Mouse (Mus musculus) heart, embryonic 16.5 days (tissue): ENCODE data around the gene Hydin. TPM values are rescaled to one million over a fixed set of nuclear protein-coding genes. Genes with fewer than 3 reads are reported as not detected.

Experiments
- ATAC-seq: fragments of 200-750 bp; cut with Nextera tagmentation; replicated peaks from 2 replicates; pipeline ENCODE4 v1.8.0; 2017; ENCODE audit warnings: moderate number of reproducible peaks; ENCODE audit not compliant: insufficient read depth, low FRiP score; ENCODE audit errors: extremely low read depth
- H3K27ac ChIP-seq: fragments of 300-500 bp; sonication (generic); 2 replicates; pipeline ENCODE4 v1.5.1; 2014; ENCODE audit warnings: mild to moderate bottlenecking, low read length, control low read depth, moderate library complexity
- H3K27me3 ChIP-seq: fragments of 300-500 bp; sonication (generic); 2 replicates; pipeline ENCODE4 v1.6.1; 2014; ENCODE audit warnings: low read length, mixed read lengths; ENCODE audit not compliant: control insufficient read depth, insufficient read depth
- H3K36me3 ChIP-seq: fragments of 300-500 bp; sonication (generic); 2 replicates; pipeline ENCODE4 v1.6.1; 2014; ENCODE audit not compliant: control insufficient read depth, insufficient read depth
- H3K4me1 ChIP-seq: fragments of 300-500 bp; sonication (generic); 2 replicates; pipeline ENCODE4 v1.6.1; 2014; ENCODE audit warnings: low read length, mixed read lengths; ENCODE audit not compliant: control insufficient read depth, insufficient read depth
- H3K4me2 ChIP-seq: fragments of 300-500 bp; sonication (generic); 2 replicates; pipeline ENCODE4 v1.6.1; 2014; ENCODE audit warnings: low read depth, mild to moderate bottlenecking, control low read depth, low read length
- H3K4me3 ChIP-seq: fragments of 300-500 bp; sonication (generic); 2 replicates; pipeline ENCODE4 v1.5.1; 2014; ENCODE audit warnings: mild to moderate bottlenecking, control low read depth, low read length
- H3K9ac ChIP-seq: fragments of 300-500 bp; sonication (generic); 2 replicates; pipeline ENCODE4 v1.6.1; 2014; ENCODE audit warnings: low read length, control low read depth
- H3K9me3 ChIP-seq: fragments of 300-500 bp; sonication (generic); replicated peaks from 2 replicates; pipeline ENCODE4 v1.6.1; 2016; ENCODE audit warnings: low read length; ENCODE audit not compliant: control insufficient read depth
- WGBS: fragments of 180-500 bp; shearing (Covaris S2); extraction: QIAGEN DNeasy Blood & Tissue Kit; methylation state at CpG from one replicate; pipeline ENCODE4 v1.1.7; 2014; 5-methylcytosine and 5-hydroxymethylcytosine counted together
- polyA plus RNA-seq: library from polyadenylated mRNA; unstranded; fragments of >200 nt; fragmentation: Nextera tagmentation; extraction: Ambion mirVana; gene quantifications from 2 replicates; pipeline ENCODE4 v1.2.1, GENCODE M21; 2015

The Hydin gene
- polyA plus RNA-seq, 1 experiment from 2014 or later = 0.11 TPM

DNA sequence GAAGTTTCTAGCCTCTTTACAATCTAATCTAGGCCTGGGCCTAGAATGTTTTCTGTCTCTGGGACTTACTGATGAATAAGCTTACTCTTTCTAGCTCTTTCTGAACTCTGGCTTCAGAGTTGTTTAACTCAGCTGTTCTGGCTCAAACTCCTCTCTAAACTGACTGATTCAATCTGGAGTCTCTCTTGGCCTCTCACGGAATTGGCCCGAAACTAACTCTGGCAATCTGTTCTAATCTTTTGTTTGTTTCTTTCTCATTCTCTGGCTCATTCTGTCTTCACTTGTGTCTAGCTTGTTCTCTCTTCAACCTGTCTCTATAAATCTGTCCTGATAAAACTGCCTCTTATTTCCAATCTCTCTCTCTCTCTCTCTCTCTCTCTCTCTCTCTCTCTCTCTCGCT is 137.7 kb downstream of the Hydin start:
- no peaks in the 10 kb centered on the region for H3K36me3 ChIP-seq

DNA sequence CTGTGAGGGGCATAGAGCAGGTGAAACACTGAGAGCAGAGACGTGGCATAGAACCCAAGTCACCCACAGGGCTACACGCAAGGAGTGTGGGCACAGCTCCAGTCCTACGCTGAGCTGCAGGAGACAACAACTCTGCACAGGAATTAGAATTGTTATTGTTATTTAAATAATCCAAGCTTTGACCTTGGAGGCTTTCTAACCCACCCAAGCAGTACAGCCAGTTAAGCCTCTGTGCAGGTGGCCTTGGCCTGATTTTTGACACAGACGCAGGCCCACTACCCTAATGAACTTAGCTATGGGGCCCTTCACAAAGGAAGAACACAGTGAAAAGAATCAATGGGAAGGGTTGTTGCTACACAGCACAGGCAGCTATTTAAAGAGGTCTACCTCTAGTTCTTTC is 148.3 kb downstream of the Hydin start:
- Histone ChIP-seq H3K36me3 (no peaks in the 10 kb centered on the region), H3K9me3 (no peaks in the 10 kb centered on the region), H3K4me1 (peaks cover 1% of the 10 kb centered on the region; the same call in 1 of the 2 replicates), H3K27me3 (no peaks in the 10 kb centered on the region), H3K4me3 (no peak overlapping the region), H3K4me2 (no peak overlapping the region), H3K9ac (no peak overlapping the region), H3K27ac (no peak overlapping the region)
- 72% methylated on average over 4 of the region's 4 CpGs for WGBS
- no peak for ATAC-seq

More for the DNA sequence above, 137.7 kb downstream of the Hydin start:
- ATAC-seq = no peak
- no peak overlapping the region for H3K4me3 ChIP-seq
- 74% methylated on average over 3 of the region's 3 CpGs for WGBS
- H3K9ac ChIP-seq = no peak overlapping the region
- H3K4me2 ChIP-seq = no peak overlapping the region
- H3K9me3 ChIP-seq = no peaks in the 10 kb centered on the region
- no peaks in the 10 kb centered on the region for H3K4me1 ChIP-seq
- H3K27me3 ChIP-seq = no peaks in the 10 kb centered on the region
- no peak overlapping the region for H3K27ac ChIP-seq

DNA sequence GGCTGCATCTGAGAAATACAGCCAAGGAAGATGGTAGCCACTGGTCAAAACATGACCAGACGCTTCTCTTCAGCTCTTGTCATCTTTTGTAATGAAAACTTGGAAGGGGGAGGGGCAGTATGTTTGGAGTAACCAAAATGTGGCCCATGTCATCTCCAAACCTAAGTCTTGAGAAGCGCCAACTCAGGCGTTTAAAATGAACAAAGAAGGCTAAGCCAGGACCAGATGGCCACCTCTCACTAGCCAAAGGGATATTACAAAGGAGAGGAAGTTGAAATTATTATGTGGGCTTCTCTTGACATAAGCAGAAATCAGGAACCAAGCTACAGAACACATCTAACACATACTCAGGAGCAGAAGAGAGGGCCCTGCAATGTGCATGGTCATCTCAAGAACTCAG is 150.2 kb downstream of the Hydin start:
- H3K4me1 ChIP-seq = peaks cover 2% of the 10 kb centered on the region; the same call in 1 of the 2 replicates
- no peak overlapping the region for H3K9ac ChIP-seq
- no peak for ATAC-seq
- H3K27me3 ChIP-seq = no peaks in the 10 kb centered on the region
- no peaks in the 10 kb centered on the region for H3K36me3 ChIP-seq
- no peak overlapping the region for H3K27ac ChIP-seq
- no peak overlapping the region for H3K4me3 ChIP-seq
- 79% methylated on average over 3 of the region's 3 CpGs for WGBS
- no peaks in the 10 kb centered on the region for H3K9me3 ChIP-seq
- H3K4me2 ChIP-seq = no peak overlapping the region

GRCm38 (mm10) chr8:110417801-110418200 is 151.0 kb downstream of the Hydin start:
- WGBS = 80% methylated on average over 7 of the region's 7 CpGs
- ATAC-seq = no peak

DNA sequence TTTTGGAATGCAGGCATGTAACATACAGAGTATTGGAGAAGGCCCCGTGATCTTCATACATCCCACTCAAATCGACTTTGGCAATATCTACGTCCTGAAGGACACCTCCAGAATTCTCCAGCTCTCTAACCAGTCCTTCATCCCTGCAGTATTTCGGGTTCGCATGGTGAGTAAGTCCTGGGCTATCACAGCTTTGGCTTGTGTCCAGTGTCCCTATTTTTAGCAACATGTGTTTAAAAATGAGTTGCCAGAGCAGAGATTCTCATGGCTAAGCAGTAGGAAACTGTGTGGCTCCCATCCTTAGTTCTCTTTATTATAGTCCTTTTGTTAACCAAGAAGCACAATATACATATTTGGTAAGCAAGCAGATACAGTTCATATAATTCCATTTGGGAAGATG is 152.9 kb downstream of the Hydin start:
- no peaks in the 10 kb centered on the region for H3K36me3 ChIP-seq
- no peaks in the 10 kb centered on the region for H3K27me3 ChIP-seq
- no peak overlapping the region for H3K4me2 ChIP-seq
- H3K4me1 ChIP-seq = peaks cover 2% of the 10 kb centered on the region; the same call in 1 of the 2 replicates
- ATAC-seq = no peak
- no peak overlapping the region for H3K4me3 ChIP-seq
- H3K27ac ChIP-seq = no peak overlapping the region
- no peaks in the 10 kb centered on the region for H3K9me3 ChIP-seq
- WGBS = 41% methylated on average over 5 of the region's 5 CpGs
- no peak overlapping the region for H3K9ac ChIP-seq

More at GRCm38 (mm10) chr8:110417801-110418200, 151.0 kb downstream of the Hydin start:
- Histone ChIP-seq H3K9me3 (no peaks in the 10 kb centered on the region), H3K4me1 (peaks cover 2% of the 10 kb centered on the region; the same call in 1 of the 2 replicates), H3K27me3 (no peaks in the 10 kb centered on the region), H3K9ac (no peak overlapping the region), H3K4me3 (no peak overlapping the region), H3K27ac (no peak overlapping the region), H3K36me3 (no peaks in the 10 kb centered on the region), H3K4me2 (no peak overlapping the region)

GRCm38 (mm10) chr8:110420221-110420620 is 153.4 kb downstream of the Hydin start:
- Histone ChIP-seq H3K27ac (no peak overlapping the region), H3K27me3 (no peaks in the 10 kb centered on the region), H3K36me3 (no peaks in the 10 kb centered on the region), H3K4me1 (peaks cover 2% of the 10 kb centered on the region; the same call in 1 of the 2 replicates), H3K9me3 (no peaks in the 10 kb centered on the region), H3K4me2 (no peak overlapping the region), H3K4me3 (no peak overlapping the region), H3K9ac (no peak overlapping the region)
- WGBS = 81% methylated on average over 3 of the region's 3 CpGs
- ATAC-seq = no peak

DNA sequence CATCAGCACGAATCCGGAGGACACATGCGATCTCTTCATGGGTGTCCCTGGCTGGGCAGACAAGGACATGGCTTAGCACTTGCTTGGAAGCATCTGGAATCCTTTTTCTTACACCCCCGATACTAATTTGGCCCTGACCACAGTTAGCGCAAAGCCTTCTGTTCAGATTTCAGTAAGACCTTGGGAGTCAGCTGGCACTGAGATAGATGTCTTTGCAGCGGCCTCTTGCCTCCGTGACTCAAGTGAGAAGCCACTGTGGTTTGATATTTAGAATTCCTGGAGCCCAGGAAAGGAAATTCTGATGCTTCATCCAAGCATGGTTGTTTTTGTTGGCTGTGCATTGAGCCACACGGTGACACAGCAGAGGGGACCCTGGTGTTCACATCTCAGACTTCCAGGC is 157.4 kb downstream of the Hydin start:
- no peaks in the 10 kb centered on the region for H3K27me3 ChIP-seq
- no peak overlapping the region for H3K4me3 ChIP-seq
- H3K4me2 ChIP-seq = no peak overlapping the region
- ATAC-seq = no peak
- peaks cover 2% of the 10 kb centered on the region; the same call in 1 of the 2 replicates for H3K4me1 ChIP-seq
- WGBS = 79% methylated on average over 8 of the region's 8 CpGs
- H3K36me3 ChIP-seq = no peaks in the 10 kb centered on the region
- H3K27ac ChIP-seq = no peak overlapping the region
- H3K9me3 ChIP-seq = no peaks in the 10 kb centered on the region
- no peak overlapping the region for H3K9ac ChIP-seq

- no peak overlapping the region for H3K27ac ChIP-seq
- no peaks in the 10 kb centered on the region for H3K4me1 ChIP-seq
- no peak overlapping the region for H3K9ac ChIP-seq
- H3K9me3 ChIP-seq = no peaks in the 10 kb centered on the region
- WGBS = 85% methylated on average over 3 of the region's 3 CpGs
- no peaks in the 10 kb centered on the region for H3K27me3 ChIP-seq
- H3K4me3 ChIP-seq = no peak overlapping the region
- no peaks in the 10 kb centered on the region for H3K36me3 ChIP-seq
- no peak overlapping the region for H3K4me2 ChIP-seq
- no peak for ATAC-seq
Observed at GRCm38 (mm10) chr8:110431340-110431739, 164.6 kb downstream of the Hydin start.

- whole genome bisulfite sequencing = 58% methylated on average over 4 of the region's 4 CpGs
- Histone ChIP-seq H3K36me3 (no peaks in the 10 kb centered on the region), H3K27me3 (no peaks in the 10 kb centered on the region), H3K4me1 (no peaks in the 10 kb centered on the region), H3K9me3 (no peaks in the 10 kb centered on the region), H3K27ac (no peak overlapping the region), H3K4me2 (no peak overlapping the region), H3K4me3 (no peak overlapping the region), H3K9ac (no peak overlapping the region)
- no peak for ATAC-seq
Observed at GRCm38 (mm10) chr8:110440528-110440927, 173.8 kb downstream of the Hydin start.
